Mouse (Mus musculus) embryo, embryonic 9.5 days (tissue): ENCODE results near the gene Dact1.

Experiments
- DNase-seq: peaks from one replicate; pipeline ENCODE4 v3.0.0-alpha.2; 2017; ENCODE audit errors: extremely low spot score

Gene Dact1

GRCm38 (mm10) chr12:71337025-71337582, 27.4 kb downstream of the Dact1 start:
- no peak for DNase-seq

DNA sequence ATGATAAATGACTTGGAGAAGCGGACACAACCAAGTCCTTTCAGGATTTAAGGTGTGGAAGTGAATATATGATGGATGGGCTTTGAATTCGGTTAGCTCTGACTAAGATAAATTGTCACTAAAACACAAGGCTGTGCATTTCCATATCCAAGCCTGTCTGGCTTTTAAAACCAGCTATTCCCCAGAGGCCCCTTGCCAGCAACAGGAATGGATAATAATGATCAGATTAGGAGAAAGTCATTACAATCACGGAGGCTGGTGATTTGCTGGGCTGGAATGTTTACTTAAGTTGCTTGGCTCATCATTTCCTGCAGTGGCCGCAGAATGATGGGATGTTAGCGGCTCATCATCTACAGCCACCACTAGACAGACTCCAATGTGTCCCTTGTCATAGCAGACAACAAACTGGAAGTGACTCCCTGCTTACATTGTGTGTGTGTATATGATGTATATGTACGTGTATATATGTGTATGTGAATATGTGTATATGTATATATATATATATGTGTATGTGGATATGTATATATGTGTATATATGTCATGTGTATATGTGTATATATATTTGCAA, 28.3 kb downstream of the Dact1 start:
- DNase-seq = no peak

GRCm38 (mm10) chr12:71339142-71339848, 29.6 kb downstream of the Dact1 start:
- no peak for DNase-seq

- no peak for DNase-seq
These were observed 32.7 kb downstream of the Dact1 start for GRCm38 (mm10) chr12:71342397-71342796.

GRCm38 (mm10) chr12:71345471-71345870, 35.8 kb downstream of the Dact1 start:
- no peak for DNase-seq

GRCm38 (mm10) chr12:71346071-71346470, 36.4 kb downstream of the Dact1 start:
- DNase-seq = no peak

- no peak for DNase-seq
These were observed 38.8 kb downstream of the Dact1 start for GRCm38 (mm10) chr12:71348401-71348896.

GRCm38 (mm10) chr12:71350077-71350476, 40.4 kb downstream of the Dact1 start:
- no peak for DNase-seq

GRCm38 (mm10) chr12:71354656-71355055, 45.0 kb downstream of the Dact1 start:
- DNase-seq = peak; percentile 42

DNA sequence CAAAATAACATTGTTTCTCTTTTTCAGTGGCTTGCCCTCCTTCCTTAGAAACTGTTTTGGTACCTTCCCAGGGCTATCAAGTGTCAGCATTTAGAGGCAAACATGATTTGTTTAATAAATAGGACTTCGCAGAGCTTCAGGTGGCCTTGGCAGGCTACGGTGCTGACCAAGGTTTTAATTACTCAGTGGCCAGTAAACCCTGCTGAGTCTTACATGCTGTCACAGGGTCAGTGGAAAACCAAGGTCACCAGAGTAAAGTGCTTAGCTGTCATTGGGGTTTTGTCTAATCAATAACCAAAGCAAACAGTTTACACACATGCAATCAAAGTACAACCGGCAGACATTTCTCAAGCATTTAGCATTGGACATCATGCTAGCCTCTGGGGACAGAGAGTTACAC, 45.4 kb downstream of the Dact1 start:
- no peak for DNase-seq

- DNase-seq = no peak
These were observed 51.9 kb downstream of the Dact1 start for GRCm38 (mm10) chr12:71361616-71362015.

GRCm38 (mm10) chr12:71362425-71362824, 52.7 kb downstream of the Dact1 start:
- no peak for DNase-seq

GRCm38 (mm10) chr12:71364106-71364505, 54.4 kb downstream of the Dact1 start:
- DNase-seq = no peak

DNA sequence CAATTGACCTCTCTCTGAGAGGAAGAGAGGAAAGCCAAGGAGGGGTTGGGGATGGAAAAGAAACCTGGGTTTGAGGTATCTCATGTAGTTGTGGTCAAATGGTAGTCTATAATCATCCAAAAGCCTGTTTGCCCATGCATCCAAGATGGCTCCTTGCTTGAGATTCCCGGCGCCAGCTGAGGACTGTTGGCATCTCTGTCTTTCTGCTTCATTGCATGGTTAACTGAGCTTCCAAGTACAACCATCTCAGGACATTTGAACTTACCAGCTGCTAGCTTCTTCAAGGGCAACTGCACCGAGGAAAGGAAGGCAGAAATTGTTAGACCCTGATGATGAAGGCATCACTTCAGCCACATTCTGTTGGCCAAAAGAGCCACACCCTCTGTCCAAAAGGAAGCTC, 54.8 kb downstream of the Dact1 start:
- DNase-seq = no peak

GRCm38 (mm10) chr12:71365208-71365607, 55.5 kb downstream of the Dact1 start:
- DNase-seq = no peak

- DNase-seq = no peak
These were observed 56.5 kb downstream of the Dact1 start for GRCm38 (mm10) chr12:71366175-71366574.

GRCm38 (mm10) chr12:71368631-71369030, 58.9 kb downstream of the Dact1 start:
- no peak for DNase-seq
